ENCODE assay signal across 8 mouse cellular contexts in the genomic region with DNA sequence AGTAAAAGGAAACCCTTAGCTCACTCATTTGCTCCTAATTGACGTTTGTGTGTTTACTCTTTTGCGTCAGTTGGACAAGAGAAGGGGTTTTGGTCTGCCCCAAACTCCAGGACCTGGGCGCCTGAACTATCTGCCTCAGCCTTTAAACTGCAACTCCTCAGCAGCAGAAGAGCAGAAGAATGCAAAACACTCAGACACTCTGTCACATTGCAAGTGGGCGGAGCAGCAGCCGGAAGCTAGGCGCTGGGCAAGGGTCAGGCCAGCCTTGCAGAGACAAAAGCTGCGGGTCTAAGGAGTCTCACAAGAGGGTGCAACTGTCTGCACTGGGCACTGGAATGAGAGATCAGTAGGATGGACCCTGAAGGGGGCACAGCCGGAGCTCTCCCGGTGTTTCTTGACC. TPM values are rescaled to one million over a fixed set of nuclear protein-coding genes. Genes with fewer than 3 reads are reported as not detected.
DNase-seq lines count a peak whose midpoint lies in the region; ATAC-seq and TF ChIP-seq lines count a peak whose summit lies in the region.

No protein-coding gene starts in this region.

- peak overlapping the region; percentile 27 for H3K4me2 ChIP-seq in heart, postnatal 0 days (ENCODE audit: low read depth, low read length)

- peaks cover 10% of the 10 kb centered on the region; the same call in 1 of the 2 replicates for H3K4me1 ChIP-seq in heart, postnatal 0 days (ENCODE audit: control insufficient read depth, insufficient read depth)
- H3K4me1 ChIP-seq in megakaryocyte, embryonic 14.5 days, result peaks cover 33% of the 10 kb centered on the region

- no peak overlapping the region for H3K9ac ChIP-seq in heart, postnatal 0 days (replicated peaks; ENCODE audit: low read depth, low read length)

- no peaks in the 10 kb centered on the region for H3K36me3 ChIP-seq in heart, postnatal 0 days (replicated peaks; ENCODE audit: control insufficient read depth, insufficient read depth, low read length)
- no peaks in the 10 kb centered on the region for H3K36me3 ChIP-seq in megakaryocyte, embryonic 14.5 days (replicated peaks; ENCODE audit: low read length)

- intact Hi-C loops in heart, postnatal 36 days (cut with DNase I), result loop anchor here (5.0 kb wide), 1 partner anchor 147 kb away; no protein-coding TSS in a partner anchor
- intact Hi-C loops in gastrocnemius, postnatal 14 days (cut with DNase I; ENCODE audit: low total_unique reads), result loop anchor here (5.0 kb wide), 1 partner anchor 62 kb away; no protein-coding TSS in a partner anchor

- TF ChIP-seq CTCF in heart, postnatal 0 days (IDR thresholded peaks at IDR 0.05; ENCODE audit: low read depth), result no peak

- H3K9me3 ChIP-seq in heart, postnatal 0 days (replicated peaks; ENCODE audit: control insufficient read depth, low read length), result no peaks in the 10 kb centered on the region
- H3K9me3 ChIP-seq in megakaryocyte, embryonic 14.5 days, result no peaks in the 10 kb centered on the region

- H3K4me3 ChIP-seq in heart, postnatal 0 days (ENCODE audit: low read depth, low read length), result no peak overlapping the region; the same call in 1 of the 2 replicates
- peak overlapping the region; percentile 84 for H3K4me3 ChIP-seq in megakaryocyte, embryonic 14.5 days (replicated peaks)

- no peak for TF ChIP-seq EP300 in heart, postnatal 0 days (IDR thresholded peaks at IDR 0.05; ENCODE audit: low read depth)

- WGBS in heart, postnatal 0 days, result 20% methylated on average over 9 of the region's 9 CpGs

- no peak for ATAC-seq in heart, postnatal 0 days (ENCODE audit: insufficient read depth, low read depth)
- peak; percentile 37 for ATAC-seq in common myeloid progenitor, adult 5-6 weeks (replicated peaks; ENCODE audit: low read depth, poor library complexity, severe bottlenecking)

- H3K27me3 ChIP-seq in heart, postnatal 0 days (ENCODE audit: control insufficient read depth, insufficient read depth, low read length), result no peaks in the 10 kb centered on the region
- H3K27me3 ChIP-seq in megakaryocyte, embryonic 14.5 days (replicated peaks), result peaks cover 54% of the 10 kb centered on the region

- DNase-seq in heart, postnatal 0 days (ENCODE audit: low spot score), result no peak
- no peak for DNase-seq in heart, postnatal 36 days
- DNase-seq in kidney, postnatal 10 days, result peak; percentile 84
- no peak for DNase-seq in cerebellum, postnatal 14 days
- DNase-seq in urinary bladder, postnatal 4 days (ENCODE audit: low spot score in 2 of 2), result no peak
- DNase-seq in gastrocnemius, postnatal 14 days, result no peak

- H3K27ac ChIP-seq in heart, postnatal 0 days (ENCODE audit: low read depth), result 0 out of 2 replicates have a peak overlapping the region, but pooled peaks have one; percentile 43

RNA-seq across cellular contexts. Expression of gene Plekha7, which starts 1.3 kb away (rescaled TPM):
- total RNA-seq in heart, postnatal 0 days (2014; rRNA removed; ENCODE audit: low replicate concordance), result 40.4 and 48.8 TPM in 2 replicates
- polyA plus RNA-seq in heart, postnatal 0 days (2015; fragmentation: Nextera tagmentation; extraction: Ambion mirVana), result 18.3 and 19.4 TPM in 2 replicates
- total RNA-seq in heart, postnatal 36 days (2021), result 1 to 10 TPM; 3.9 to 5.6 TPM
- 1.3 and 3.3 TPM in 2 replicates for total RNA-seq in common myeloid progenitor, adult 5-6 weeks (2017)
- 0.87 and 1.3 TPM in 2 replicates for polyA plus RNA-seq in megakaryocyte, embryonic 14.5 days (2012; ENCODE audit: insufficient read depth, low replicate concordance)
- 1 to 10 TPM in 1 of 2 experiments, under 1 TPM in 1; 0.95 to 2.3 TPM for total RNA-seq in gastrocnemius, postnatal 14 days (2021)

RNA-seq across cellular contexts. Expression of gene Rps13, which starts 24.5 kb away (rescaled TPM):
- 118 and 287 TPM in 2 replicates for total RNA-seq in heart, postnatal 0 days (2014; rRNA removed; ENCODE audit: low replicate concordance)
- 455 and 488 TPM in 2 replicates for polyA plus RNA-seq in heart, postnatal 0 days (2015; fragmentation: Nextera tagmentation; extraction: Ambion mirVana)
- total RNA-seq in heart, postnatal 36 days (2021), result 100 to 1,000 TPM; 313 to 343 TPM
- 3,813 and 4,005 TPM in 2 replicates for total RNA-seq in common myeloid progenitor, adult 5-6 weeks (2017)
- 2,557 and 3,321 TPM in 2 replicates for polyA plus RNA-seq in megakaryocyte, embryonic 14.5 days (2012; ENCODE audit: insufficient read depth, low replicate concordance)
- total RNA-seq in gastrocnemius, postnatal 14 days (2021), result 100 to 1,000 TPM; 287 to 309 TPM

Comparison
In these comparisons a context has a peak if more than half of its experiments do, and no peak if none do; other contexts are left out.
1. RNA of gene Rps13, which starts 24.5 kb away (total RNA-seq): 3,813 to 4,005 TPM in common myeloid progenitor, adult 5-6 weeks; 313 to 343 TPM in heart, postnatal 36 days, 287 to 309 TPM in gastrocnemius, postnatal 14 days and 118 to 287 TPM in heart, postnatal 0 days; every median in the first group is over 10 times any median in the second.